Mouse (Mus musculus) cerebellum, postnatal 14 days (tissue): ENCODE data around the gene Bst2.
A peak's percentile ranks its signal among the peaks of the same experiment; 100 is the strongest.

Experiments used
- DNase-seq, 2 experiments: peaks; one replicate each; pipeline ENCODE4 v3.0.0; 2021; ENCODE audit warnings: mixed read lengths in 2 of 2

Bst2 gene

DNA sequence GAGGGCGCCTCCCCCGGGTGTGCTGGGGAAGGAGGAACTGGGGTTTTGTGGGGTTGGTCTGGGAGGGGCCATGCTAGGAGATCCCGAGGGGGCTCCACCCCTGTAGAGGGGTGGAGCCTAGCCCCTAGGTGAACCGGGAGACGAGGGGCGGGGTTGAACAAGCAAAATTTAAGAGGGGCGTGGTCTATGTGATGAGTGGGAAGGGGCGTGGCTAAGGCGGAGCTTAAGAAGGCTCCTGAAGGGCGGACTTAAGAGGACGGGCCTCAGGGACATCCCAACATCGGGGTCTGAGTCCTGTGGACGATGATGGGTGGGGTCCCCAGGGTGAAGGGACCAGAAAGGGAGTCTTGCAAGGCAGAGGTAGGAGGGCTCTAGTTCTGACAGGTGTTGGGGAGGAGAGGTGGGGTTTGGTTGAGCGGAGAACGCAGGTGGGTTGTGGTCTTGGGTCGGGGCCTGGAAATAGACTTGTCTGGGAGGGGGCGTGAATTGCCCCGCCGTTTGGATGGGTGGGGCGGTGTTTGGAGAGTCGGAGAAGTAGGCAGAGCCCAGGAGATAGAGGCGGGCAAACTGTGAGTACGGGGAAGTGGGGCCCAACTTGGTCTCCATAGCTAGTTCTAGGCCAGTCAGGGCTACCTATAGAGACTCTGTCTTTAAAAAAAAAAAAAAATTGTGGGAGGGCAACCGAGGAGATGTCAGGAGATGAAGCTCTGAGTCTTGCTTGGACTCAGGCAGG, 21.9 kb upstream of the Bst2 start:
- DNase-seq: peak in 1 of 2 experiments; percentile 51

DNA sequence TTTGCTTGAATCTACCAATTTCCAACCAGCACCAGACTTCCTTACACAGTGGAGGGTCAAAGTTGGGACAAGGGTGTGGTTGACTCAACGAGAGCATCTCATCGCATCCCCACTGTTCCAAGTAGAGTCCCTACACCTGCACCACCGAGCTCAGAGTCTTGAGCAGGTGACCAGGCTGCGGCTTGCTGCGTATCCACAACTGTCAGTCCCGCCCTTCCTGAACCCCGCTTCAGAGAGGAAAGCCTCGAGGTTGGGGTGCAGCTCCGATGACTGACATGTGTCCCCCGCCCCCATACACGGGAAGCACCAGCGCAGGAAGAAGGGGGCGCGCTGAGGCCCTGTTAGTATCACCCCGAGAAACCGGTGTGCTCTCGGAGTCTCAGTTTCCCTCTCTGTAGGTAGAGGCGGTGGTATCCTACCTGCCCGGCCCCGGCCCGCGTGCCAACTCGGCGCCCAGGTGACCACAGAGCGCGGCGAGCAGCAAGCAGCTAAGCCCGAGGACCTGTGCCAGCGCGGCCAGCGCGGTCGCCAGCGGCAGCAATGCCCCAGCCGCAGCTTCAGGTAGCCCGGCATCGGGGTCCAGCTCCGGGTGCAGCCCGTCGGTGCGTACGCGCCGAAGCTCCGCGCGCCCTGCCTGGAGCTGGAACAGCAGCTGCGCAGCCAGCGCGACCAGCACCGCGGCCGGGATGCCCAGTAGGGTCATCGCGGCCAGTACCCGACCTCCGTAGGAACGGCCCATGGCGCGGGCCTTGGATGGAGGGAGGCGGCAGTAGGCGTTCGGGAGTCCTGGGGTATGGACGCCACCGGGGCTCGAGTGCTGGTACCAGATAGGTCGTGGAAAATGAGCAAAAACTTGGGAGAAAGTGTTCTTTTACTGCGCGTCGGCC, 21.1 kb upstream of the Bst2 start, which contains the start of gene Tmem221:
Gene Tmem221, minus strand, starts transcription at position 801 of the 887 bp plus-strand sequence.
- no peak for DNase-seq

DNA sequence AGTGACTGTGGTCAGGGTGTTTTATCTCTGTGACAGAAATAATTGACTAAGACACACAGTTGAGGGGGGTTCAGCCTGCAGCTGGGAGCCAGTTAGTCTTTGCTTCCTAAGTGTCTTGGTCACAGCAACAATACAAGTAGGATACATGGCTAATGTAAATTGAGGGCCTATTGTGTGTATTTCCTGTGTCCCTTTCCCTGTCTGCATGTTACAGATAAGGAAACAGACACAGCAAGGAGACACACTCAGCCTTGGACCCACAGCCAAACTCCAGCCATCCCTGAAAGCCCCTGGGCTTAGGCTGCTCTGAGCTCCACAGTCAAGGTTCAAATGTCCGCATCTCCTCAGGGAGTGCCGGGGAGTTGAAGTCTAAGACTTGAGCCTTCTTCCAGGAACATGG, 17.4 kb upstream of the Bst2 start:
- no peak for DNase-seq

GRCm38 (mm10) chr8:71554001-71554400, 16.7 kb upstream of the Bst2 start:
- no peak for DNase-seq

GRCm38 (mm10) chr8:71552770-71553169, 15.5 kb upstream of the Bst2 start:
- no peak for DNase-seq

DNA sequence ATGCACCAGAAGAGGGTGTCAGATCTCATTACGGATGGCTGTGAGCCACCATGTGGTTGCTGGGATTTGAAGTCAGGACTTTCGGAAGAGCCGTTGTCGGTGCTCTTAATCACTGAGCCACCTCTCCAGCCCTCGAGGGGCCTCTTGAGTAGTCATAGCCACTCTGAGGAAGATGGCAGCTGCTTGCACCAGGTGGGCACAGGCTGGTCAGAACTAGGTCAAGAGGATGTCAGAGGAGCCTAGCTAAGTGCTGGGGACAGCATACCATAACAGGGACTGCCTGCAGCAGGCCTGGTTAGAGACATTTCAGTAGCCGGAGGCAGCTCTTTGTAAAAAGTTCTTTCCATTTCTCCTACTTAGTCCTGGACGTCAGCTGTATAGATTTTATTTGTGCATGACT, 13.5 kb upstream of the Bst2 start:
- no peak for DNase-seq

- no peak for DNase-seq
These were observed 10.3 kb upstream of the Bst2 start for GRCm38 (mm10) chr8:71547590-71547989.

DNA sequence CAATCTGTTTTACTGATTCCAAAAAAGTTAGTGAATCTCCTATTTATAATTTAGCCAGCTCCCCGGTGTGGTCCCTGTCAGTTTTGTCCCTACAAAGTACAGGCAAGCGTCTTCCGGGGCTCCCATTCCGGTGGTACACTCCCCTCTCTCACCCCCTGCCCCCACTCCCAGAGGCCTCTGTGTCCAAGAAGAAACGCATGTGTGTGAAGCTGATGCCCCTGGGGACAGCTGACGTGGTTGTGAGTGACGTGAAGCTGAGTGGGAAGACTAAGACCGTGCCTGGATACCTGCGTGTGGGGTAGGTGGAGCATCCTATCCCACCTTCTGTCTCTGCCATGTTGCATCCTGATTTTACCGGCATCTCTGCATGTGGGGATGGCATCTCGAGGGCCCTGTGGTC, 7.8 kb upstream of the Bst2 start:
- no peak for DNase-seq

- DNase-seq: no peak
These were observed 6.5 kb upstream of the Bst2 start for GRCm38 (mm10) chr8:71543755-71544154.

GRCm38 (mm10) chr8:71542632-71543343, 5.5 kb upstream of the Bst2 start, which contains the start of gene Mvb12a:
TSS of gene Mvb12a (plus strand) at chr8:71542922.
- DNase-seq: peak; percentile 96 to 97

GRCm38 (mm10) chr8:71535663-71536062, 1.6 kb downstream of the Bst2 start:
- DNase-seq: no peak

- DNase-seq: no peak
These were observed 2.9 kb downstream of the Bst2 start for GRCm38 (mm10) chr8:71534263-71534810.

GRCm38 (mm10) chr8:71530735-71531467, 6.4 kb downstream of the Bst2 start:
- peak; percentile 64 to 73 for DNase-seq

DNA sequence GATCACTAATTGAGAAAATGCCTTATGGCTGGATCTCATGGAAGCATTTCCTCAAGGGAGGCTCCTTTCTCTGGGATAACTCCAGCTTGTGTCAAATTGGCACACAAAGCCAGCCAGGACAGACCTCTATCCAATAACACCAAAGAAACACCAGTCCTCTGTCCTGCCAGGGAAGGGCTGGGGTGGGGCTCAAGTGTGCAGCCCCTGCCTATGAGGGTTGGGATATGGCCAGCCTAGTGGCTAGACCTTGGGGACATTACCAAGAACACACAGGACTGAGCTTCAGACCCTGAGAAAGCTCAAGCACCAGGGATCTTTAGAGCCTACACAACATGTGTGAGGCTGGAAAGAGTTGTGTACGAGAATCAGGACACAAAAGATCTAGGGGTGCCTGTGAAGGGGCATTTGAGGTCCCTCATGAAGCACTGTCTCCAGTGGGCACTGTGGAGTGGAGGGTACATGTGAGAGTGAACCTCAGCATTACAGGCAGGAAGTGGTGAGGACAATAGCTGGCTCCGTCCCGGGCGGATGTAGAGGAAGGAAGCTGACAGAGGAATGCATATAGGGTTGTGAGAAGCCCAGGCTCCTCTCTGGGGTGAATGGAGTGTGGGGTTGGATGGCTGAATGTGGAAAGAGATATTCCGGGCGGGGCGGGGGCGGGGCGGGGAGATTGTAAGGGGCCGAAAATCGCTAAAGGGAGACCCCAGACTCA, 8.7 kb downstream of the Bst2 start:
- no peak for DNase-seq

DNA sequence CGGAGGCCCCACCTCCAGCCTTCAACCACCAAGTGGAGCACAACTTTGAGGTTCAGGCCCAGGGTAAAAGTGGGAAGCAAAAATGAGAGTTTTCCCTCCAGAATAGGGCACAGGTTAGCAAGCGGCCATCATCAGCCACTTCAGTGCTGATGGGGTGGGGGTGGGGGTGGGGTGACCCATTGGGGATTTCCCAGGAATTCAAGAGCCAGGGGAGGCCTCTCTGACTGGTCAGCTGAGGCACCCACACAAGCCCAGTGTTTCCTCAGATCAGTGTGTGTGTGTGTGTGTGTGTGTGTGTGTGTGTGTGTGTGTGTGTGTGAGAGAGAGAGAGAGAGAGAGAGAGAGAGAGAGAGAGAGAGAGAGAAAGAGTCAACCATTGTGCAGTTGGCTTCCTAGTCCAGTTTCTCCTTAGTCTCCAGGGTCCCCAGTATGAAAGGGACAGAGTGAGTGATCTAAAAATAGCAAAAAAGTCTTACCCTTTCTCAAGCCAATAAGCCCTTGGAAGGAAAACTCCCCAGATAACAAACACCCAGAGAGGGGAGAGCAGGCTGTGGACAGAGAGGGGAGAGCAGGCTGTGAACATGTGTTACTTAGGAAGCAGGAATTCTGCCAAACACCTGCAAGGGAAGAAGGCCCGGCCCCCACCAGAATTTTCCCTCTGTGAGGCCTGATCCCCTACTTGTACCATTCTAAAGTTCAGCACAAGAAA, 9.9 kb downstream of the Bst2 start:
- DNase-seq: no peak

DNA sequence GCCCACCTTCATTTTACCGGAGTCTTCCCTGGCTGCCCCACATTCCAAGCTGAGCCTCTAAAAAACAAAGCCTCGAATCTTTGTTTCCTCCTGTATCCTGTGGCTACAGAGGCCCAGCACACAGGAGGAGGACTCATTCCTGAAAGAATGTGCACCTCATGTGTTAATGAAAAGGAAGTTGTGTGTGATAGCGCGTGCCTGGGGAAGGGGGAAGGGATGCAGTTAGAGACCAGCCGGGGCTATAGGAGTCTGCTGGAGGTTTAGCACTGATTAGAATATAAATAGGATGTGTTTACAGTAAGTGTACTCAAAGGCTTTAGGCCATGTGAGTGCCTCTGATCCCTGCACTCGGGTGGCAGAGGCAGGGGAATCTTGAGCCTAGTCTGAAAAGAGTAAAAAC, 11.0 kb downstream of the Bst2 start:
- no peak for DNase-seq

- no peak for DNase-seq
These were observed 11.8 kb downstream of the Bst2 start, which contains the start of gene Ccdc194 for GRCm38 (mm10) chr8:71525226-71526050. TSS of gene Ccdc194 (minus strand) at chr8:71525711.

DNA sequence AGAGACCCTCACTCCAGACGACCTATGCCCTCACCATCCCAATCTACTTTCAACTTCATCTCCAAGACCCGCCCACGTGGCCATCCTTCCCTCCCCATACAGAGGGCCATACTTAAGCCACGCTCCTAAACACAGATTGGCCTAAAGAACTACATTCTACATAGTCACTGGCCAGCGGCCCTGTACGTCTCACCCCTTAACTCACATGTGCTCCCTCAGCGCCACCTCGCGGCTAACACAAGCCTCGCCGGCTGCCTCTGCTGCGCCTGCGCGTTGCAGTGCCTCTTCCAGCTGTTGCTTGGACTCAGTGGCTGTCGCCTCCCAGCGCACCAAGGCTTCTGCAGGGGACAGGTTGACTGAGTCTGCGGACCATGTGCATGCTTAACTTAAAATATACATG, 15.6 kb downstream of the Bst2 start:
- DNase-seq: peak; percentile 93 to 97

DNA sequence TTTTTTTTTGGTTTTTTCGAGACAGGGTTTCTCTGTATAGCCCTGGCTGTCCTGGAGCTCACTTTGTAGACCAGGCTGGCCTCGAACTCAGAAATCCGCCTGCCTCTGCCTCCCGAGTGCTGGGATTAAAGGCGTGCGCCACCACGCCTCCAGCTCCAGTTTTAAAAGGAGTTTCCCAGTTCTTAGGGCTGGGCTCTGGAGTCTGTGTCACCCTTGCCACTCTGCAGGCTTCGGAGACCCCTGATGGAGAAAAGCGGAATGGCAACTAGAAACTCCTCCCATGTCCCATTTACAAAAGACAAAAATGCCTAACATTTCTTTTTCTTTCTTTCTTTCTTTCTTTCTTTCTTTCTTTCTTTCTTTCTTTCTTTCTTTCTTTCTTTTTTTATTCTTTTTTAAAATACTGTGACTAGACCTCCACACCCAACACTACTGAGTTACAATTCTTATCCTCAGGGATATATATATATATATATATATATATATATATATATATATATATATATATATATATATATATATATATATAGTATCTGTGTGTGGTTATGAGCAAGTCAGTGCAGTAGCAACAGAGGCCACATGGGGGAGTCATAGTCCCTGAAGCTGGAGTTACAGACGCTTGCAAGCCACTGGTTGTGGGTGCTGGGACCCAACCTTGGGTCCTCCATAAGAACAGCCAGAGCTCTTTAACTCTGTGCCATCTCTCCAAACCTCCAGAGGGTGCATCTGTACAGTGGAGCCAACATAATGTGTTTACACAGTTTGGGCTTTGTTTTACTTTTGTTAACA, 18.0 kb downstream of the Bst2 start:
- peak; percentile 64 to 79 for DNase-seq
